Mouse (Mus musculus): ENCODE measurements around the gene Slc34a3. TPM values are rescaled to one million over a fixed set of nuclear protein-coding genes. Genes with fewer than 3 reads are reported as not detected.

The Slc34a3 gene
- total and polyA plus RNA-seq, 2 experiments from 2014 or later = not detected

DNA sequence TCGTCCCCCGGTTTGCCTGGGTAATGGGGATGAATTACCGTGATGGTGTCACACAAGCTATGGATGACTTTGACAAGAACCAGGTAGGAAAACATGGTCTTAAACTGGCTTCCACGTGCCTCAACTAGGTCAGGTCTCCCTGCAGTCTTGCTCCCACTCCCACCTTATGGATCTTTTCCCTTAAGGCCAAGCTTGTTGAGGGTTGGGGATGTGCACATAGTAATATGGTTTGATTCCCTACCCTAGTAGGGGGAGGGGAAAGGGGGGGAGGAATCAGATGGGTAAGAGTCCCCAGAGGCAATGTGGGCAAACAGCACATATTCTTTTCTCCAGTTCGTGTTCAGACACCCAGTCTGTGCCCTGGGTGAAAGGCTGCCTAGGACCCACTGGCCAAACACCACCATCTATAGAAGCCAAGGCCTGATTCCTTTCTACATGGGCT, 12.8 kb downstream of the Slc34a3 start:
- no peak overlapping the region for H3K27ac ChIP-seq
- H3K9ac ChIP-seq (replicated peaks; ENCODE audit: low read length) = no peak overlapping the region
- H3K4me3 ChIP-seq (ENCODE audit: low read length) = no peak overlapping the region
- DNase-seq (ENCODE audit: low spot score) = no peak
- no peak for TF ChIP-seq CTCF (IDR thresholded peaks at IDR 0.05; ENCODE audit: low read depth)
- no peak overlapping the region for H3K4me2 ChIP-seq (ENCODE audit: low read depth, low read length)
- no peaks in the 10 kb centered on the region for H3K27me3 ChIP-seq (ENCODE audit: insufficient read depth, low read length)
- H3K9me3 ChIP-seq (ENCODE audit: low read length) = no peaks in the 10 kb centered on the region
- 73% methylated on average over 5 of the region's 5 CpGs for WGBS
- peaks cover 12% of the 10 kb centered on the region for H3K4me1 ChIP-seq (ENCODE audit: insufficient read depth, low read length)
- H3K36me3 ChIP-seq (ENCODE audit: insufficient read depth, low read length) = no peaks in the 10 kb centered on the region
- ATAC-seq = no peak

DNA sequence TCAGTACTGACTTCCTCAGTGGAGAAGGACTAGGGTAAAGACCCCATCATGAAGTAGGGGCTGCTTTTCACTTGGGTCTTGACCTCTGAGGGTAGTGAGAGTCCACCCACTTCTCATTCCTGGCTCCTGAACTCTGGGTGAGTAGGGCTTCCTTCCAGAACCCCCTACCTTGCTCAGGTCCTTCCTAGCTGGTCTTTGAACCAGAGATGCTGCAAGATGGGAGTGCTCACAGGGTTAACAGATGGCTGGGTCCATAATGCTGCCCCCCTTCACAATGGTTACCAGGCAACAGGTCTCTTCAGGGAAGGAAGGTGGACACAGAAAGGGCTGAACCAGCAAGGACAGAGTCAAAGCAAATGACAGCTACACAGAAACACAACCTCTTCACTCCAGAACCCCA, 15.7 kb downstream of the Slc34a3 start, which contains the start of gene Fam166a:
Gene Fam166a (plus strand): TSS at position 301 of the 400 bp plus-strand sequence.
- Histone ChIP-seq H3K9me3 (ENCODE audit: low read length) (no peaks in the 10 kb centered on the region), H3K9ac (replicated peaks; ENCODE audit: low read length) (no peak within 1 kb of the TSS), H3K36me3 (ENCODE audit: insufficient read depth, low read length) (no peaks in the 10 kb centered on the region), H3K4me3 (ENCODE audit: low read length) (no peak within 1 kb of the TSS), H3K4me1 (ENCODE audit: insufficient read depth, low read length) (peaks cover 2% of the 10 kb centered on the region), H3K4me2 (ENCODE audit: low read depth, low read length) (no peak within 1 kb of the TSS), H3K27me3 (ENCODE audit: insufficient read depth, low read length) (no peaks in the 10 kb centered on the region), H3K27ac (no peak within 1 kb of the TSS)
- DNase-seq (ENCODE audit: low spot score) (no peak), ATAC-seq (no peak)
- no peak for TF ChIP-seq CTCF (IDR thresholded peaks at IDR 0.05; ENCODE audit: low read depth)

GRCm38 (mm10) chr2:25217666-25218065, 16.5 kb downstream of the Slc34a3 start:
- TF ChIP-seq CTCF (IDR thresholded peaks at IDR 0.05; ENCODE audit: low read depth) = no peak
- H3K9me3 ChIP-seq (ENCODE audit: low read length) = no peaks in the 10 kb centered on the region
- H3K4me2 ChIP-seq (ENCODE audit: low read depth, low read length) = no peak overlapping the region
- no peaks in the 10 kb centered on the region for H3K4me1 ChIP-seq (ENCODE audit: insufficient read depth, low read length)
- DNase-seq (ENCODE audit: low spot score) = no peak
- no peaks in the 10 kb centered on the region for H3K36me3 ChIP-seq (ENCODE audit: insufficient read depth, low read length)
- ATAC-seq = no peak
- no peaks in the 10 kb centered on the region for H3K27me3 ChIP-seq (ENCODE audit: insufficient read depth, low read length)
- H3K4me3 ChIP-seq (ENCODE audit: low read length) = no peak overlapping the region
- H3K9ac ChIP-seq (replicated peaks; ENCODE audit: low read length) = no peak overlapping the region
- H3K27ac ChIP-seq = no peak overlapping the region
- WGBS = 71% methylated on average over 2 of the region's 2 CpGs

DNA sequence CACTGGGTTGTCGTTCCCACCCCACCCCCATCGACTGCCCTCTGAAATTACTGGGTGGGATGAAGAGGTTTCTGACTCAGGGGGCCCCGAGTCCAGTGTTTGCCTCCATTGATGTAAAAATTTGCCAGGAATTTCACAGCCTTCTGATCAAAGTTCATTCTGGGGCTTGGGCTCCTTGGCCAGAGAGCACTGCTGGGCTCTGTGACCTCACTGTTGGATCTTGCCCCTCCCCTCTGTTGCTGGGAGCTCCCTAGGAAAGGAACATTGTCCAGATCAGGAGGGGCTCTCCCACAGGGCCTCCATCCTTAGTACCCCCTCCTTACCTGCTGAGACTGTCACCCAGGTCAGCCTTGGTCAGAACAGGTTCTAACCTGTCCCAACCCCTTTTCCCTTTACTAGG, 19.7 kb downstream of the Slc34a3 start, which contains the start of gene Stpg3:
Gene Stpg3 (minus strand): TSS at position 194 of the 400 bp plus-strand sequence.
- Histone ChIP-seq H3K27me3 (ENCODE audit: insufficient read depth, low read length) (no peaks in the 10 kb centered on the region), H3K4me2 (ENCODE audit: low read depth, low read length) (no peak within 1 kb of the TSS), H3K9me3 (ENCODE audit: low read length) (no peaks in the 10 kb centered on the region), H3K27ac (no peak within 1 kb of the TSS), H3K4me3 (ENCODE audit: low read length) (no peak within 1 kb of the TSS), H3K36me3 (ENCODE audit: insufficient read depth, low read length) (no peaks in the 10 kb centered on the region), H3K4me1 (ENCODE audit: insufficient read depth, low read length) (peaks cover 10% of the 10 kb centered on the region), H3K9ac (replicated peaks; ENCODE audit: low read length) (no peak within 1 kb of the TSS)
- ATAC-seq = no peak
- DNase-seq (ENCODE audit: low spot score) = no peak
- TF ChIP-seq CTCF (IDR thresholded peaks at IDR 0.05; ENCODE audit: low read depth) = no peak
- WGBS = 56% methylated on average over 3 of the region's 3 CpGs

DNA sequence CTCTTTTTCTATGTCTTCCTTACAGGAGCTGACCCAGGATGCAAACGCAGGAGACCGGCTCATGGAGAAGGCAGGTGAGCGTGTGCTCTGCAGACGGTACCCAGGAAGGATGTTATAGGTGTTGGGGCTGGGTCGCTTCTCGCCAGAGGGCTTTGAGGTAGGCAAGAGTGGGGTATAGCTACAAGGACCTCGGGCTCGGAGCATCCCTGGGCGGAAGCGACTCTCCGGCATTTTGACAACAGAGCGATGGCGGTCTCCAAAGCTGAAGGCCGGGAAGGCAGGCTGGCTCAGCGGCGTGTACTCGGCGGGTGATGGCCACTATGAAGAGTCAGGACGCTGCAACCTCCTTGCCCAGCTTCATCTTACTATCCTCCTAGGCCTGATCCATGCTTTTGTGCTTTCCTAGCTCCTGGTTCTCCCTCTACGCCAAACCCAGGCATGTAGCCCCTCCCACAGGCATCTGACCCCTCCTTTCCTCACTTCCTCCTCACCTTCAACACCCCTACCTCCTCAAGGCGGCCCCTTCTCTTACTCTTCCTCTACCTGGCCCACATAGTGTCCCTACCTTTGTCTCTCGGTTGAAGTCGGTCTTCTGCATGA, 20.8 kb downstream of the Slc34a3 start:
- Histone ChIP-seq H3K9ac (replicated peaks; ENCODE audit: low read length) (no peak overlapping the region), H3K9me3 (ENCODE audit: low read length) (no peaks in the 10 kb centered on the region), H3K4me1 (ENCODE audit: insufficient read depth, low read length) (peaks cover 14% of the 10 kb centered on the region), H3K27ac (no peak overlapping the region), H3K4me3 (ENCODE audit: low read length) (no peak overlapping the region), H3K4me2 (ENCODE audit: low read depth, low read length) (no peak overlapping the region), H3K27me3 (ENCODE audit: insufficient read depth, low read length) (no peaks in the 10 kb centered on the region), H3K36me3 (ENCODE audit: insufficient read depth, low read length) (no peaks in the 10 kb centered on the region)
- no peak for TF ChIP-seq CTCF (IDR thresholded peaks at IDR 0.05; ENCODE audit: low read depth)
- DNase-seq (ENCODE audit: low spot score) (no peak), ATAC-seq (no peak)
- 73% methylated on average over 17 of the region's 23 CpGs for WGBS

DNA sequence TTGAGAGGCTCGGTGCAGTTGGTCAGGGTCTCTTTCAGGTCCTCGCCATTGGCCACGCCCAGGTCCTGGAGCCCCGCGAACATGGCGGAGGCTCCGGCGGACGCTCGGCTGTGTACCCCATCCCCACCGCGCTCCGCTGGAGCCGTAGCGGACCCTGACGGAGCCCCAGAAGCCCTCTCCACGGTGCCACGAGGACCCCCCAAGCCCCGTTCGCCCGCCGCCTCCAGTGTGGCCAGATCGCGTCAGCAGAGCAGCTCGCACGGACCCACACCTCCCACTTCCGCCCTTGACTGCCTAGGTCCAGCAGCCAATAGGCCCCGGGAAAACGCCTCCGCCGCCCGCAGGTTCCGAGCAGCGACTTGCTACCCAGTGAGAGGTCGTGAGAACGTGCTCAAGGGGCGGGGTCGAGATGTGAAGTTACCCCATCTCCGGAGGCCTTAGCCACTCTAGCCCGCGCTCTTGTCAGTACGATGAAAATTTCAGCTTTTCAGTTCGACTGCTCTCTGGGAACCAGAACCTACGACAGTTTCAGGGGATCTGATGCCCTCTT, 23.0 kb downstream of the Slc34a3 start, which contains the start of gene Nelfb:
Gene Nelfb (minus strand): TSS at position 369 of the 550 bp plus-strand sequence.
- H3K4me3 ChIP-seq (ENCODE audit: low read length) = peak within 1 kb of the TSS; percentile 92
- no peak for TF ChIP-seq CTCF (IDR thresholded peaks at IDR 0.05; ENCODE audit: low read depth)
- DNase-seq (ENCODE audit: low spot score) = peak; percentile 92
- H3K36me3 ChIP-seq (ENCODE audit: insufficient read depth, low read length) = peaks cover 13% of the 10 kb centered on the region; the same call in 1 of the 2 replicates
- H3K4me2 ChIP-seq (ENCODE audit: low read depth, low read length) = peak within 1 kb of the TSS; percentile 92
- H3K9ac ChIP-seq (replicated peaks; ENCODE audit: low read length) = peak within 1 kb of the TSS; percentile 75
- peak; percentile 95 for ATAC-seq
- under 1% methylated on average over 44 of the region's 44 CpGs for WGBS
- H3K27me3 ChIP-seq (ENCODE audit: insufficient read depth, low read length) = no peaks in the 10 kb centered on the region
- H3K4me1 ChIP-seq (ENCODE audit: insufficient read depth, low read length) = peaks cover 14% of the 10 kb centered on the region
- no peaks in the 10 kb centered on the region for H3K9me3 ChIP-seq (ENCODE audit: low read length)
- peak within 1 kb of the TSS; percentile 93 for H3K27ac ChIP-seq

DNA sequence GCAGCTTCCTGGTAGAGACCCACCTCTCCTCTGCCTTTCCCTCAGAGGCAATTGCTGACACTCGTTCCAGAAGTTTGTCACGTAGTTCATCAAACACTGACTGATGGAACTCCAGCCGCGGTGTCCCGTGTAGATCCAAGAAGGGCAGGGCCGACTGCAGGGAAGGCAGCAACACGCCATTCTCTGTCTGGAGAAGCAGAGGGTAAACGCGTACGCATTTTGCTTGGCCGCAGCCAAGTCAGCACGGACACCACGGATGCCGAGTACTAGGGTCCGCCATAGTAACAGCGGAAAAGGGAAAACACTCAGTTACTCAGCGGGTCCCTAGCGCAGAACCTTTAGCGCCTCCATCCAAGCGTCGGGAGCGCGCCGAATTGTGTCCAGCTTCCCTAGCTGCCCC, 23.5 kb downstream of the Slc34a3 start:
- no peak for TF ChIP-seq CTCF (IDR thresholded peaks at IDR 0.05; ENCODE audit: low read depth)
- H3K4me3 ChIP-seq (ENCODE audit: low read length) = peak overlapping the region; percentile 92
- H3K4me2 ChIP-seq (ENCODE audit: low read depth, low read length) = peak overlapping the region; percentile 92
- no peak for DNase-seq (ENCODE audit: low spot score)
- H3K9me3 ChIP-seq (ENCODE audit: low read length) = no peaks in the 10 kb centered on the region
- peaks cover 18% of the 10 kb centered on the region; the same call in 1 of the 2 replicates for H3K36me3 ChIP-seq (ENCODE audit: insufficient read depth, low read length)
- peak overlapping the region; percentile 93 for H3K27ac ChIP-seq
- no peaks in the 10 kb centered on the region for H3K27me3 ChIP-seq (ENCODE audit: insufficient read depth, low read length)
- no peak; the same call in 1 of the 2 replicates for ATAC-seq
- under 1% methylated on average over 24 of the region's 24 CpGs for WGBS
- peaks cover 14% of the 10 kb centered on the region for H3K4me1 ChIP-seq (ENCODE audit: insufficient read depth, low read length)
- peak overlapping the region; percentile 75 for H3K9ac ChIP-seq (replicated peaks; ENCODE audit: low read length)

Measured in hindbrain, postnatal 0 days (tissue).